Mouse (Mus musculus) spleen, adult 2 months (tissue): ENCODE data around the gene Ptger2.

Source experiments
- CTCF ChIP-seq: fragments of 200-500 bp; IDR thresholded peaks from 2 replicates; pipeline ENCODE4 v1.5.1; 2011; ENCODE audit warnings: mild to moderate bottlenecking, inconsistent platforms; ENCODE audit not compliant: insufficient read depth, insufficient read length, insufficient replicate concordance; ENCODE audit errors: extremely low read depth
- POLR2A ChIP-seq: fragments of 200-500 bp; IDR thresholded peaks from 2 replicates; pipeline ENCODE4 v1.6.1; 2011; ENCODE audit warnings: low read depth, low read length, inconsistent platforms

DNA sequence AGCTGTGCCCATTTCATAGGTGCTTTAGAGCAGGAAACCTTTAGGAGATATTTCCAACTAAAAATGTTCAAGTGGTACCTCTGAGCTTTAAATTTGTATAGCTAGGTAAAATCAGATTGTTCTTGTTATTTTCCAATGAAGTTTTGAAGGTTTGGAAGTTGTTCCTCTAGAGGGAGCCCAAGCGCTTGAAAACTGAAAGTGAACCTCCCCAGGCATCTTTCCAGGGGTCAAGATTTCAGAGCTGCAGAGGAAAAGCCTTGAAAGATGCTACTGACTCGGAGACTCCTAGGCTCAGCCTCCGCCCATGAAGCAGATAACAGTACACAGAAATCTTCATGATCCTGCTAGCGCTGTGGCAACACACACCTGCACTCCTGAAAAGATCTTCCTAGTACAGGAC is 6.5 kb upstream of the Ptger2 start:
- TF ChIP-seq POLR2A (no peak), CTCF (peak; percentile 9; the same call in 1 of the 2 replicates)
